In the genomic region with DNA sequence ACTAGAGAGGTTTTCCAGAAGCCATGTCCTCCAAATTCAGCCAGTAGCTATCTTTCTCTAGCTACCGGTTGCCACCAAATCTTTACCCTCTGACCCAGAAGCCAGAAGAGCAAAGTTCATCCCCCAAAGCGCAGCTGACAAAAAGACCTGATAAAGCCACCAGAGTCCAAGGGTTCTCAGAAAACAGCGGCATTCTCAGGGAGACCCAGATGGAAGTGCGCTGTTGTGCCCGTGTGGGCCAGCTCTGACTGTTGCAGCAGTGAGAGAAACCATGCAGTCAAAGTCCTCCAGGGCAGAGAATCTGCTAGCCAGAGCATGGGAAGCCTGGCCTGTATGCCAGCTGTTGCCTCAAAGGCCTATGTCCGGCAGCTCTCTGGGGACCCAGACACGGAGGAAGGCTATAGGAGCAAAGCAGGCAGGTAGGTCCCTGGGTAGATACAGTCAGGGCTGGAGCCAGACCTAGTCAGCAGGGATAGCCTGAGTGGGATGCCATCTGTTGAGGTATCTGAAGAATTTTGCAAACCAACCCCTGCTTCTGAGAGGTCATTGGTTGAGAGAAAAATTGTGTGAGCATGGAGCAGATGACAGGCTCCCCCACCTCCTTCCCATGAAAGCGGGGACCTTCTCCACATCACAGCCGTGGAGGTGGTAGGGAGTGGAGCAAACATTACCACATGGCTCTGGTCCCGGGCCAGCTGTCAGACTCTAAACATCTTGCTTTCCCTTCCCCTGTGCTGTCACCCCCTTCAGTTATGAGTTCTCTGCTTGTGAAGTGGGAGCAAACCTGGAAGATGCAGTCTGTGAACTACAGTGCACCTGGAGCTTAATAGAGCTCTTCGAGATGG, we compare ENCODE assay signal across 10 mouse cellular contexts. TPM values are rescaled to one million over a fixed set of nuclear protein-coding genes. Genes with fewer than 3 reads are reported as not detected.
DNase-seq lines count a peak whose midpoint lies in the region; ATAC-seq and TF ChIP-seq lines count a peak whose summit lies in the region.
"Had no signal": no experiment of that assay in that cellular context is flagged by ENCODE, and none has a peak within 500 bp of the region (broad histone marks: within the 10 kb centered on the region; RNA-seq: fewer than 3 reads in every experiment).

No protein-coding gene starts in this region.

- ATAC-seq in heart, embryonic 14.5 days (ENCODE audit: insufficient number of reproducible peaks, insufficient read depth, low FRiP score, low read depth), result no peak
- no peak for ATAC-seq in heart, postnatal 0 days (ENCODE audit: insufficient read depth, low read depth)
- ATAC-seq in liver, embryonic 13.5 days (ENCODE audit: low read depth), result no peak; the same call in 1 of the 2 replicates

- DNase-seq in heart, postnatal 25 days (ENCODE audit: low spot score), result no peak
- peak; percentile 48 for DNase-seq in adipocyte (ENCODE audit: low spot score)
- DNase-seq in heart, postnatal 0 days (ENCODE audit: low spot score), result no peak
- no peak for DNase-seq in liver, embryonic 13.5 days
- no peak for DNase-seq in ovary, postnatal 14 days (ENCODE audit: low spot score)
- no peak for DNase-seq in urinary bladder, adult 18-20 months (ENCODE audit: low spot score in 2 of 2)
- DNase-seq in Muller cell, postnatal 12 days (ENCODE audit: inconsistent ontology term), result no peak
- DNase-seq: cerebellum, adult 8-10 months; spleen, adult 18-20 months had no signal

- TF ChIP-seq EP300 in heart, postnatal 0 days (IDR thresholded peaks at IDR 0.05; ENCODE audit: low read depth), result no peak

- H3K4me3 ChIP-seq in heart, embryonic 14.5 days (ENCODE audit: control insufficient read depth in 1 of 2, insufficient read depth in 1 of 2, low read depth in 1 of 2, low read length in 2 of 2), result no peak overlapping the region
- H3K4me3 ChIP-seq in heart, postnatal 0 days (ENCODE audit: low read depth, low read length), result no peak overlapping the region; the same call in 1 of the 2 replicates
- no peak overlapping the region for H3K4me3 ChIP-seq in liver, embryonic 13.5 days (replicated peaks)

- intact Hi-C loops in heart, postnatal 25 days (cut with DNase I), result no loop called here

- peak overlapping the region in 1 of 2 experiments; percentile 27; a peak in 2 of 4 replicates for H3K27ac ChIP-seq in heart, embryonic 14.5 days (replicated peaks in 1 of 2; ENCODE audit: control insufficient read depth in 1 of 2, insufficient read depth in 1 of 2, low read depth in 2 of 2, low read length in 2 of 2)
- no peak overlapping the region for H3K27ac ChIP-seq in heart, postnatal 0 days (ENCODE audit: low read depth)
- H3K27ac ChIP-seq in liver, embryonic 13.5 days, result peak overlapping the region; percentile 60; the same call in 1 of the 2 replicates

- H3K4me1 ChIP-seq in heart, embryonic 14.5 days (ENCODE audit: control insufficient read depth in 2 of 2, insufficient read depth in 2 of 2, low read length in 2 of 2), result peaks cover 21 to 26% of the 10 kb centered on the region in 2 experiments
- peaks cover 11% of the 10 kb centered on the region for H3K4me1 ChIP-seq in heart, postnatal 0 days (ENCODE audit: control insufficient read depth, insufficient read depth)
- peaks cover 26% of the 10 kb centered on the region for H3K4me1 ChIP-seq in liver, embryonic 13.5 days (replicated peaks)

- TF ChIP-seq CTCF in heart, postnatal 0 days (IDR thresholded peaks at IDR 0.05; ENCODE audit: low read depth), result no peak

- H3K36me3 ChIP-seq in heart, embryonic 14.5 days (ENCODE audit: control insufficient read depth, insufficient read depth, low read length), result peaks cover 39% of the 10 kb centered on the region
- H3K36me3 ChIP-seq in heart, postnatal 0 days (replicated peaks; ENCODE audit: control insufficient read depth, insufficient read depth, low read length), result peaks cover 39% of the 10 kb centered on the region
- peaks cover 36% of the 10 kb centered on the region for H3K36me3 ChIP-seq in liver, embryonic 13.5 days

- peak overlapping the region; percentile 64; the same call in 1 of the 2 replicates for H3K4me2 ChIP-seq in heart, embryonic 14.5 days (ENCODE audit: low read length)
- H3K4me2 ChIP-seq in heart, postnatal 0 days (ENCODE audit: low read depth, low read length), result peak overlapping the region; percentile 16
- no peak overlapping the region for H3K4me2 ChIP-seq in liver, embryonic 13.5 days

- WGBS in heart, embryonic 14.5 days, result 49% methylated on average over 11 of the region's 11 CpGs
- WGBS in heart, postnatal 0 days, result 47% methylated on average over 11 of the region's 11 CpGs
- 60% methylated on average over 11 of the region's 11 CpGs for WGBS in liver, embryonic 13.5 days (ENCODE audit: insufficient replicate concordance)

- no peaks in the 10 kb centered on the region for H3K27me3 ChIP-seq in heart, embryonic 14.5 days (ENCODE audit: control insufficient read depth, insufficient read depth, low read length)
- no peaks in the 10 kb centered on the region for H3K27me3 ChIP-seq in heart, postnatal 0 days (ENCODE audit: control insufficient read depth, insufficient read depth, low read length)
- H3K27me3 ChIP-seq in liver, embryonic 13.5 days, result peaks cover 20% of the 10 kb centered on the region

- H3K9ac ChIP-seq in heart, embryonic 14.5 days (ENCODE audit: low read length), result peak overlapping the region; percentile 50; the same call in 1 of the 2 replicates
- H3K9ac ChIP-seq in heart, postnatal 0 days (replicated peaks; ENCODE audit: low read depth, low read length), result no peak overlapping the region; the same call in 1 of the 2 replicates
- no peak overlapping the region for H3K9ac ChIP-seq in liver, embryonic 13.5 days

- H3K9me3 ChIP-seq in heart, embryonic 14.5 days (ENCODE audit: control insufficient read depth, low read length), result no peaks in the 10 kb centered on the region
- no peaks in the 10 kb centered on the region for H3K9me3 ChIP-seq in heart, postnatal 0 days (replicated peaks; ENCODE audit: control insufficient read depth, low read length)
- H3K9me3 ChIP-seq in liver, embryonic 13.5 days (replicated peaks), result no peaks in the 10 kb centered on the region

RNA-seq across cellular contexts. Expression of a gene that starts 3.1 kb away (rescaled TPM):
- 122 and 143 TPM in 2 replicates for polyA plus RNA-seq in heart, embryonic 14.5 days (2014; fragmentation: Nextera tagmentation; extraction: Ambion mirVana)
- total RNA-seq in heart, postnatal 25 days (2021), result 10 to 100 TPM; 45.4 to 93.0 TPM
- total RNA-seq in heart, postnatal 0 days (2014; rRNA removed; ENCODE audit: low replicate concordance), result 65.0 and 610 TPM in 2 replicates
- polyA plus RNA-seq in heart, postnatal 0 days (2015; fragmentation: Nextera tagmentation; extraction: Ambion mirVana), result 54.5 and 65.2 TPM in 2 replicates
- polyA plus RNA-seq in liver, embryonic 13.5 days (2015; fragmentation: Nextera tagmentation; extraction: Ambion mirVana), result 7.5 and 8.0 TPM in 2 replicates

RNA-seq across cellular contexts. Expression of a gene that starts 22.3 kb away (rescaled TPM):
- polyA plus RNA-seq in heart, embryonic 14.5 days (2014; fragmentation: Nextera tagmentation; extraction: Ambion mirVana), result 36.5 and 43.9 TPM in 2 replicates
- 10 to 100 TPM; 70.9 to 76.5 TPM for total RNA-seq in heart, postnatal 25 days (2021)
- total RNA-seq in heart, postnatal 0 days (2014; rRNA removed; ENCODE audit: low replicate concordance), result 78.4 and 80.3 TPM in 2 replicates
- 29.9 and 31.4 TPM in 2 replicates for polyA plus RNA-seq in heart, postnatal 0 days (2015; fragmentation: Nextera tagmentation; extraction: Ambion mirVana)
- 17.7 and 19.6 TPM in 2 replicates for polyA plus RNA-seq in liver, embryonic 13.5 days (2015; fragmentation: Nextera tagmentation; extraction: Ambion mirVana)

RNA-seq across cellular contexts. Expression of a gene that starts 26.1 kb away (rescaled TPM):
- 42.9 and 45.5 TPM in 2 replicates for polyA plus RNA-seq in heart, embryonic 14.5 days (2014; fragmentation: Nextera tagmentation; extraction: Ambion mirVana)
- total RNA-seq in heart, postnatal 25 days (2021), result 10 to 100 TPM; 30.6 to 31.4 TPM
- 27.4 and 42.9 TPM in 2 replicates for total RNA-seq in heart, postnatal 0 days (2014; rRNA removed; ENCODE audit: low replicate concordance)
- polyA plus RNA-seq in heart, postnatal 0 days (2015; fragmentation: Nextera tagmentation; extraction: Ambion mirVana), result 30.5 and 32.4 TPM in 2 replicates
- polyA plus RNA-seq in liver, embryonic 13.5 days (2015; fragmentation: Nextera tagmentation; extraction: Ambion mirVana), result 13.3 and 17.0 TPM in 2 replicates

RNA-seq across cellular contexts. Expression of a gene that starts 26.5 kb away (rescaled TPM):
- 12.1 and 13.5 TPM in 2 replicates for polyA plus RNA-seq in heart, embryonic 14.5 days (2014; fragmentation: Nextera tagmentation; extraction: Ambion mirVana)
- total RNA-seq in heart, postnatal 25 days (2021), result 10 to 100 TPM; 17.1 to 18.9 TPM
- 31.7 and 57.1 TPM in 2 replicates for total RNA-seq in heart, postnatal 0 days (2014; rRNA removed; ENCODE audit: low replicate concordance)
- 12.0 and 15.0 TPM in 2 replicates for polyA plus RNA-seq in heart, postnatal 0 days (2015; fragmentation: Nextera tagmentation; extraction: Ambion mirVana)
- 7.4 and 7.7 TPM in 2 replicates for polyA plus RNA-seq in liver, embryonic 13.5 days (2015; fragmentation: Nextera tagmentation; extraction: Ambion mirVana)
